Mouse (Mus musculus) intestine, embryonic 16.5 days (tissue): ENCODE data around the gene Tanc1. TPM values are rescaled to one million over a fixed set of nuclear protein-coding genes. Genes with fewer than 3 reads are reported as not detected.

Source experiments
- ATAC-seq: fragments of 200-750 bp; cut with Nextera tagmentation; 2 replicates; pipeline ENCODE4 v1.8.0; 2017; ENCODE audit warnings: moderate TSS enrichment, moderate library complexity
- H3K27ac ChIP-seq: fragments of 300-500 bp; sonication (generic); 2 replicates; pipeline ENCODE4 v1.5.1; 2014; ENCODE audit warnings: mild to moderate bottlenecking, low read length
- H3K27me3 ChIP-seq: fragments of 300-500 bp; sonication (generic); replicated peaks from 2 replicates; pipeline ENCODE4 v1.6.1; 2014; ENCODE audit warnings: low read length, control low read depth, mixed read lengths; ENCODE audit not compliant: control insufficient read depth, insufficient read depth
- H3K36me3 ChIP-seq: fragments of 300-500 bp; sonication (generic); 2 replicates; pipeline ENCODE4 v1.6.1; 2014; ENCODE audit warnings: low read length, control low read depth; ENCODE audit not compliant: control insufficient read depth, insufficient read depth
- H3K4me1 ChIP-seq: fragments of 300-500 bp; sonication (generic); 2 replicates; pipeline ENCODE4 v1.6.1; 2014; ENCODE audit warnings: low read length, control low read depth, mixed read lengths; ENCODE audit not compliant: control insufficient read depth, insufficient read depth
- H3K4me2 ChIP-seq: fragments of 300-500 bp; sonication (generic); 2 replicates; pipeline ENCODE4 v1.6.1; 2014; ENCODE audit warnings: low read depth, low read length, control low read depth
- H3K4me3 ChIP-seq: fragments of 300-500 bp; sonication (generic); 2 replicates; pipeline ENCODE4 v1.5.1; 2014; ENCODE audit warnings: mild to moderate bottlenecking, low read length
- H3K9ac ChIP-seq: fragments of 300-500 bp; sonication (generic); 2 replicates; pipeline ENCODE4 v1.6.1; 2014; ENCODE audit warnings: low read depth, low read length
- H3K9me3 ChIP-seq: fragments of 300-500 bp; sonication (generic); 2 replicates; pipeline ENCODE4 v1.6.1; 2016; ENCODE audit warnings: low read length, control low read depth; ENCODE audit not compliant: control insufficient read depth
- WGBS: fragments of 180-500 bp; shearing (Covaris S2); extraction: QIAGEN DNeasy Blood & Tissue Kit; methylation state at CpG from one replicate; pipeline ENCODE4 v1.1.7; 2014; 5-methylcytosine and 5-hydroxymethylcytosine counted together
- polyA plus RNA-seq: library from polyadenylated mRNA; unstranded; fragments of >200 nt; fragmentation: Nextera tagmentation; extraction: Ambion mirVana; gene quantifications from 2 replicates; pipeline ENCODE4 v1.2.1, GENCODE M21; 2015

The Tanc1 gene
- polyA plus RNA-seq, 1 experiment from 2014 or later, result 20.8 TPM

DNA sequence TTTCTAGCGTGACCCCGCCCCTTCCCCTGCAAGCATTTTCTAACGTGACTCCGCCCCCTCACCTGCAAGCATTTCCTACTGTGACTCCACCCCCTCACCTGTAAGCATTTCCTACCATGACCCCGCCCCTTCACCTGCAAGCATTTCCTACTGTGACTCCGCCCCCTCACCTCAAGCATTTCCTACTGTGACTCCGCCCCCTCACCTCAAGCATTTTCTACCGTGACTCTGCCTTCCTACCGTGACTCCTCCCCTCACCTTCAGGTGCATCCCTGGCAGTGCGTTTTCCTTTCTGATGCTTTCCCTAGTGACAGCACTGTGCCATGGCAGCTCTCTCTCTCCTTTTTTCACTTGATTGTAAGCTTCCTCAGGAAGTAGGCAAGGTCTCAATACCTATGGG is 137.5 kb downstream of the Tanc1 start:
- peak overlapping the region; percentile 9; the same call in 1 of the 2 replicates for H3K27ac ChIP-seq
- H3K27me3 ChIP-seq, result no peaks in the 10 kb centered on the region
- no peaks in the 10 kb centered on the region for H3K9me3 ChIP-seq
- no peak overlapping the region for H3K9ac ChIP-seq
- no peaks in the 10 kb centered on the region for H3K36me3 ChIP-seq
- peaks cover 31% of the 10 kb centered on the region for H3K4me1 ChIP-seq
- H3K4me2 ChIP-seq, result no peak overlapping the region
- no peak overlapping the region for H3K4me3 ChIP-seq
- 36% methylated on average over 10 of the region's 10 CpGs for WGBS
- peak; percentile 49 for ATAC-seq

DNA sequence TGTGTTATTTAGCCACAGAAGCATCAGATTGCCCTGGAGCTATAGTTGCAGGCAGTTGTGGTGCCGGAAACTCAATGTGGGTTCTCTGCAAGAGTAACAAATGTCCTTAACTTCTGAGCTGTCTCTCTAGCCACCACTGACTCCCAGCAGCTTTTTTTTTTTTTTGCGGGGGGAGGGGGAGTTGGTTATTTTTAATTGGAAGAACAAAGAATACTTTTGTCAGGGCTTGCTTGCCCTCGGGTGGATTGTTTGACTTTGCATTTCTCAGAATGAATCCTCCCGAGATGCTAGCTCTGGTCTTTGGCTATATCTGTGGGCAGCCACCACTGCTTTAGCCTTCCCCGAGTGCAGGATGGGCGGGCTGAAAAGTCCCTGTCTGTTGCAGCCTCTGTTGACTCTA is 139.3 kb downstream of the Tanc1 start:
- Histone ChIP-seq H3K36me3 (no peaks in the 10 kb centered on the region), H3K4me3 (no peak overlapping the region), H3K27me3 (no peaks in the 10 kb centered on the region), H3K4me1 (peaks cover 36% of the 10 kb centered on the region), H3K27ac (no peak overlapping the region), H3K9ac (no peak overlapping the region), H3K9me3 (no peaks in the 10 kb centered on the region), H3K4me2 (no peak overlapping the region)
- 72% methylated on average over 6 of the region's 6 CpGs for WGBS
- no peak for ATAC-seq

DNA sequence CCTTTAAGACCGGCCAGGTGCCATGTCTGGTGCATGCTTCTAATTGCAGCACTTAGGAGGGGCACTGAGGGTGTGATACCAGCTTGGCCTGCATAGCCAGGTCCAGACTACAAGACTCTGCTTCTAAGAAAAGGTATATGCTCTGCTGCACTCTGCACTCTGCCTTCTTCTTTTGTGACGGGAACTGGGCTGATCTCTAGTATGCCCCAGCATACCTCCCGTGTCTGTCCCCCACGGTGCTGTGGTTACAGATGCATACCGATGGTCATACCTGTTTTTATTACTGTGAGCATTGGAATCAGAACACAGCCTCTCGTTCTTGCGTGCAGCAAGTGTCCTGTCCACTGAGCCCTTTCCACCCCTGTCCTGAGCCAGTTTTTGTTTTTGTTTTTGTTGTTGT is 140.3 kb downstream of the Tanc1 start:
- 87% methylated on average over 7 of the region's 7 CpGs for WGBS
- Histone ChIP-seq H3K9ac (no peak overlapping the region), H3K36me3 (no peaks in the 10 kb centered on the region), H3K27me3 (no peaks in the 10 kb centered on the region), H3K27ac (no peak overlapping the region), H3K4me2 (no peak overlapping the region), H3K9me3 (no peaks in the 10 kb centered on the region), H3K4me1 (peaks cover 33% of the 10 kb centered on the region), H3K4me3 (no peak overlapping the region)
- no peak for ATAC-seq

DNA sequence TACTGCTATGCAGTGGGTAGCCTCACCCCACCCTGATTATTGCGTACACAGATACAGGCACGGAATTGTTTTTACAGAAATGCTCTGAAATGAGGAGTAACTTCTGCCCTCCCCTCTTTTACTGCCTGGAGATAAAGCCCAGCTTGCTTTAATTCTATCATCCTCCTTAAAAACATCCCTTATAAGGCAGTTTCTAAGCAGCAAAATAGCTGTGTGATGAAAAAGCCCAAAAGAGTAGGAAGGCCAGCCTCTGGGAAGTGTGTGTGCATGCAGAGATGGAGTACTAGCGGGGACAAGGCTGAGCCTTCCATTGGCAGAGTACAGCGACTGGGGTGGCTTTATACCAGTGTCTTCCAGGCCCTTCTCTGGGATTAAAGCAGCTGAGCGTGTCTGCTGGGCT is 140.9 kb downstream of the Tanc1 start:
- no peak overlapping the region for H3K4me2 ChIP-seq
- WGBS, result 72% methylated on average over 5 of the region's 5 CpGs
- H3K27ac ChIP-seq, result no peak overlapping the region
- H3K36me3 ChIP-seq, result no peaks in the 10 kb centered on the region
- H3K4me1 ChIP-seq, result peaks cover 27% of the 10 kb centered on the region
- no peak overlapping the region for H3K4me3 ChIP-seq
- H3K9me3 ChIP-seq, result no peaks in the 10 kb centered on the region
- no peaks in the 10 kb centered on the region for H3K27me3 ChIP-seq
- ATAC-seq, result no peak
- H3K9ac ChIP-seq, result no peak overlapping the region

DNA sequence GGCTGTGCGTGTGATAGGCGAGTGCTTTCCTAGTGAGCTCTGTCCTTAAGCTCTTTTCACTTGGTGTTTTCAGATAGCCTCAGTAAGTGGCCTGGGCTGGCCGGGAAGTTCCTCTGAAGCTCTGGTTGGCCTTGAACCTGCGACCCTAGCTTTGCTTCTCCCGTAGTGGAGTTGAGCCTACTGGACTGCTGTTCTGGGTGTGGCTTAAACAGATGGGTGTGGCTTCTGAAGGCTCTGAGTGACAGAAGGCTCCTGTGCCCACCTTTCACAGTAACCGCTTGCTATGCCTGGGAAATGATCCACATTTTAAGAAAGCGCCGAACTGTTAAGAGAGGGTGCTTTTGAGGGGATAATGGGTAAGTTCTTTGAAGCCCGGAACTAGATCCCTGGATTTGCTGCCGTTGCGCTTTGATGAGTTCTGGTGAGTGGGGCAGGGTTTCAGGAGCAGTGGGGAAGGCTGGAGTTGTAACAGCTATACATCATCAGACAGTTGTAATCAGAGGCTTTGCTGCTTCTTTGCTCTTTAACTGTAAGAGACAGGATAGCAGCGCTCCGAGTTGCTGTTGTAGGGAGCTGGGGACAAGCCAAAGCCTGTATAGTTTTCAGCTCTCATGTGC is 144.4 kb downstream of the Tanc1 start:
- H3K9me3 ChIP-seq, result no peaks in the 10 kb centered on the region
- 76% methylated on average over 13 of the region's 13 CpGs for WGBS
- no peak overlapping the region for H3K27ac ChIP-seq
- no peak overlapping the region for H3K9ac ChIP-seq
- H3K4me3 ChIP-seq, result no peak overlapping the region
- no peaks in the 10 kb centered on the region for H3K27me3 ChIP-seq
- ATAC-seq, result no peak
- no peaks in the 10 kb centered on the region for H3K36me3 ChIP-seq
- peaks cover 16% of the 10 kb centered on the region for H3K4me1 ChIP-seq
- no peak overlapping the region for H3K4me2 ChIP-seq

DNA sequence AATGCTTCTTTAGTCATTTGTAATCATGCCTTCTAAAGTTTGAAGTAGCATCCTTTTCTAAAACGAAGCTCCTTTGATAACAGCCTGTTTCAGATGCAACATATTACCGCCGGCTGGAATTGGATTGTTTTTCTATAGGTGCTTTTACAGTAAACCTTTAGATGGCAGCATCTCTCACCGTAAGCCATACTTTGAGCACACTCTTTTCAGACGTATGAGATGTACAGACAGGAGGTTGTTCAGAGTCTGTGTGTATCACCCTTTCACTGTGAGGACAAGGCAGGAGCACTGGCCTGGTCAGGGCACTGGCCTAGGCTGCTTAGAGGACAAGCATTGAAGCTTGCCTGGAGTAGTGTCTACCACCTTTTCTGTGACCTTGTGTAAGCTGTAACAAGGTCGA is 145.2 kb downstream of the Tanc1 start:
- Histone ChIP-seq H3K27me3 (no peaks in the 10 kb centered on the region), H3K9me3 (no peaks in the 10 kb centered on the region), H3K27ac (no peak overlapping the region), H3K36me3 (no peaks in the 10 kb centered on the region), H3K4me3 (no peak overlapping the region), H3K9ac (no peak overlapping the region), H3K4me2 (no peak overlapping the region), H3K4me1 (peaks cover 16% of the 10 kb centered on the region)
- 75% methylated on average over 6 of the region's 6 CpGs for WGBS
- no peak for ATAC-seq

DNA sequence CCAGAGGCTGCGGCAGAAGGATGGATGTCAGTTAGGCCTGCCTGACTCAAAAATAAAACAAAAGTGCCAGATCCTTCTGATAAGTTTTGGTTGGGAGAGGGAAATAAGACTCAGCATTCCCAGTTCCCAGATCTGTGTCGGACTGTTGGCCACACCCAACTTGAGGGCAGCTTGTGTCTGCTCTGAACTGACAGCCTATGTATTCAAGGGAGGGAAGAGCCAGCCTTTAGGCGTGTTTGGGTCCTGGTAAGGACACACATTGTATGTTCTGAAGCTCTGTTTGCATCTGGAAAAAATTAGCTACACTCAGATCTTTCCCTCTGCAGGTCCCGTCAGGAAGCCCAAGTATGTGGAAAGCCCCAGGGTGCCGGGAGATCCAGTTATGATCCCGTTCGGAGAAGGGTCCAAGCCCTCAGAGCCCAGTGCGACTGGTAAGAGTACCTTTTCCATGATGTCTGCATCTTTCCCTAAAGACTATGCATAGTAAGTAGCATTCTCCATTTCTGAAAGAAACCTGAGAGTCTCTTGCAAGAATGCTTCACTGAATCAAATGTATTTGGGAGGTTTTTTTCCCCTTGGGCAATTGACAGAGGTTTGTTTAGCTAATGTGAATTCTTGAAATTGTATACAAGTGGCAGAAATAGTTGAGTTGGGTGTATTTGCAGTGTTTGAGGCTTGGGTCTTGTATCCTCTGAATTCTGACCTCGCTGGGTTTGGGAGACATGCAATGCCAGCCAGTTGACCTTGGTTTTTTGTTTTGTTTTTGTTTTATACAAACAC is 146.5 kb downstream of the Tanc1 start:
- Histone ChIP-seq H3K27me3 (no peaks in the 10 kb centered on the region), H3K9me3 (no peaks in the 10 kb centered on the region), H3K4me3 (no peak overlapping the region), H3K9ac (no peak overlapping the region), H3K4me2 (no peak overlapping the region), H3K4me1 (peaks cover 16% of the 10 kb centered on the region), H3K36me3 (no peaks in the 10 kb centered on the region), H3K27ac (no peak overlapping the region)
- no peak for ATAC-seq
- WGBS, result 79% methylated on average over 9 of the region's 9 CpGs

DNA sequence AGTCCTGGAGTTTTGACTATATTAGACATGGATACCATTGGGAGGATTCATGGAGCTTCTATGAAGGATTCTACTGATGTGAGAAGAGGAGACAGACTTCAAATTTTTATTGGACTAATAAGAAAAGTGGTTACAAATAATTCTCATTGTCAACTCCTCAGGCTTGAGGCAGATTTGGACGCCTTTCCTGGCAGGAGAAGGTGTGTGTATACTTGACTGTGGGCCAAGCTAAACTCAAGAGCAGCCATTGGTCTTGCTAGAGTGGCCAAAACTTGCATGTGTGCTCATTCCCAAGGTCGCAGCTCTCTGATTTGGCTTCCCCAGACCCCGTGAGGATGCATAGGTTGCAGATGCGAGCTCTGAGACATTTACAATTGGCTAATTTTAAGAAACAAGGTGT is 148.9 kb downstream of the Tanc1 start:
- 87% methylated on average over 4 of the region's 4 CpGs for WGBS
- no peak for ATAC-seq
- no peak overlapping the region for H3K4me2 ChIP-seq
- no peaks in the 10 kb centered on the region for H3K36me3 ChIP-seq
- no peaks in the 10 kb centered on the region for H3K27me3 ChIP-seq
- no peaks in the 10 kb centered on the region for H3K9me3 ChIP-seq
- H3K4me3 ChIP-seq, result no peak overlapping the region
- no peak overlapping the region for H3K9ac ChIP-seq
- H3K27ac ChIP-seq, result no peak overlapping the region
- H3K4me1 ChIP-seq, result peaks cover 7% of the 10 kb centered on the region

DNA sequence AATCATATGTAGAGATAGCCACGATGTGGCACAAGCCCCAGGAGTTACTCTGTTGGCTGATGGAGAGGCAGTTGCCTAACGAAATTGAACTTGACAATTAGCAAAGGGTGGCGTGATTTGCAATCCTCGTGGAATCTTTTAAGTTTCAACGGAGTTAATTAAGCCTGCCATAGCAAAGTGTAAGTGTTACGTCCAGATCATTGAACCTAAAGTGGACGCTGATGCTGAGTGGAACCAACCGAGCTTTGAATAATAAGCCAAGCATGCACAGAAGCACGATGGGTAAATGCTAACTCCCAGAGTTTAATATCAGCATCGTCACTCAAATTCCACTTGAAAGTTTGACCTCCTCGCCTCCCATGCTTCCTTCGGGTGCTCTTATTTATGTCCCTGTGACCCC is 149.3 kb downstream of the Tanc1 start:
- WGBS, result 76% methylated on average over 12 of the region's 12 CpGs
- H3K4me3 ChIP-seq, result no peak overlapping the region
- H3K36me3 ChIP-seq, result no peaks in the 10 kb centered on the region
- 0 out of 2 replicates have a peak, but pooled peaks cover 3% of the 10 kb centered on the region for H3K4me1 ChIP-seq
- no peak overlapping the region for H3K9ac ChIP-seq
- no peaks in the 10 kb centered on the region for H3K27me3 ChIP-seq
- no peaks in the 10 kb centered on the region for H3K9me3 ChIP-seq
- no peak for ATAC-seq
- H3K27ac ChIP-seq, result no peak overlapping the region
- H3K4me2 ChIP-seq, result no peak overlapping the region
